In genomic region chr2:113648964-113649363, GRCm38 (mm10) we compare ENCODE assay signal across 16 mouse cellular contexts.
"Had no signal": no experiment of that assay in that cellular context is flagged by ENCODE, and none has a peak within 500 bp of the region (broad histone marks: within the 10 kb centered on the region; RNA-seq: fewer than 3 reads in every experiment).

No protein-coding gene starts in this region.

- H3K9me3 ChIP-seq: kidney, embryonic 15.5 days; limb, embryonic 12.5 days; limb, embryonic 15.5 days; megakaryocyte, embryonic 14.5 days; midbrain, embryonic 10.5 days; midbrain, embryonic 13.5 days had no signal

- H3K9ac ChIP-seq: kidney, embryonic 15.5 days; limb, embryonic 12.5 days; limb, embryonic 15.5 days; liver, embryonic 14.5 days; liver, postnatal 0 days; lung, embryonic 14.5 days; midbrain, embryonic 13.5 days had no signal

- H3K4me2 ChIP-seq: kidney, embryonic 15.5 days; limb, embryonic 12.5 days; limb, embryonic 15.5 days; liver, embryonic 11.5 days; lung, embryonic 14.5 days; midbrain, embryonic 13.5 days had no signal

- H3K27me3 ChIP-seq: kidney, embryonic 15.5 days; limb, embryonic 12.5 days; limb, embryonic 15.5 days; megakaryocyte, embryonic 14.5 days; midbrain, embryonic 13.5 days had no signal

- H3K36me3 ChIP-seq: kidney, embryonic 15.5 days; limb, embryonic 12.5 days; limb, embryonic 15.5 days; midbrain, embryonic 10.5 days; midbrain, embryonic 13.5 days had no signal

- H3K27ac ChIP-seq: kidney, embryonic 15.5 days; limb, embryonic 12.5 days; limb, embryonic 15.5 days; liver, embryonic 14.5 days; midbrain, embryonic 10.5 days; midbrain, embryonic 13.5 days had no signal

- DNase-seq: kidney, postnatal 4 days; left cerebral cortex, postnatal 4 days; liver, postnatal 0 days; lung, embryonic 14.5 days; thymus, adult 2 months; thymus, postnatal 14 days; thymus, postnatal 4 days had no signal

- H3K4me3 ChIP-seq: kidney, embryonic 15.5 days; limb, embryonic 12.5 days; limb, embryonic 15.5 days; megakaryocyte, embryonic 14.5 days; midbrain, embryonic 10.5 days; midbrain, embryonic 13.5 days; myocyte had no signal

- H3K4me1 ChIP-seq: kidney, embryonic 15.5 days; limb, embryonic 15.5 days; megakaryocyte, embryonic 14.5 days had no signal
